Mouse (Mus musculus) forebrain, embryonic 10.5 days (tissue): ENCODE results near the gene Mrgpra9. TPM values are rescaled to one million over a fixed set of nuclear protein-coding genes. Genes with fewer than 3 reads are reported as not detected.
"Not testable (repeated sequence)": the region's sequence is repeated elsewhere in the genome, so short reads cannot be mapped to it uniquely, and the experiment has no call there.

Source experiments
- DNase-seq: peaks from one replicate; pipeline ENCODE4 v3.0.0-alpha.2; 2017; ENCODE audit warnings: low spot score; ENCODE audit errors: extremely low spot score
- H3K27ac ChIP-seq: fragments of 300-500 bp; sonication (generic); 2 replicates; pipeline ENCODE4 v1.5.1; 2016; ENCODE audit warnings: mild to moderate bottlenecking
- H3K27me3 ChIP-seq: fragments of 300-500 bp; sonication (generic); 2 replicates; pipeline ENCODE4 v1.6.1; 2016; ENCODE audit warnings: mild to moderate bottlenecking; ENCODE audit not compliant: poor library complexity, severe bottlenecking
- H3K36me3 ChIP-seq: fragments of 300-500 bp; sonication (generic); replicated peaks from 2 replicates; pipeline ENCODE4 v1.6.1; 2016; ENCODE audit warnings: mild to moderate bottlenecking, moderate library complexity
- H3K4me1 ChIP-seq: fragments of 300-500 bp; sonication (generic); 2 replicates; pipeline ENCODE4 v1.6.1; 2016
- H3K4me3 ChIP-seq: fragments of 300-500 bp; sonication (generic); 2 replicates; pipeline ENCODE4 v1.5.1; 2016; ENCODE audit warnings: mild to moderate bottlenecking, moderate library complexity
- H3K9me3 ChIP-seq: fragments of 300-500 bp; sonication (generic); 2 replicates; pipeline ENCODE4 v1.6.1; 2016; ENCODE audit warnings: mild to moderate bottlenecking, moderate library complexity
- WGBS: fragments of 180-500 bp; shearing (Covaris S2); methylation state at CpG from one replicate; pipeline ENCODE4 v1.1.7; 2016; 5-methylcytosine and 5-hydroxymethylcytosine counted together
- polyA plus RNA-seq: library from polyadenylated mRNA; unstranded; fragments of >200 nt; fragmentation: Nextera tagmentation; extraction: Ambion mirVana; gene quantifications from 2 replicates; pipeline ENCODE4 v1.2.1, GENCODE M21; 2016

Mrgpra9 gene
- not detected in 2 replicates for polyA plus RNA-seq

GRCm38 (mm10) chr7:47252770-47253169 lies at the start of gene Mrgpra9:
Mrgpra9 (minus strand) TSS chr7:47252848.
- 76% methylated on average over 1 of the region's 1 CpGs for WGBS
- no peak for DNase-seq
- Histone ChIP-seq H3K36me3 (no peaks in the 10 kb centered on the region), H3K9me3 (no peaks in the 10 kb centered on the region), H3K27me3 (no peaks in the 10 kb centered on the region), H3K4me3 (no peak within 1 kb of the TSS), H3K4me1 (no peaks in the 10 kb centered on the region), H3K27ac (no peak within 1 kb of the TSS)

- H3K27me3 ChIP-seq, DNase-seq, H3K4me3 ChIP-seq, H3K27ac ChIP-seq, H3K4me1 ChIP-seq, H3K36me3 ChIP-seq: not testable (repeated sequence)
- H3K9me3 ChIP-seq, result peaks cover 19% of the 10 kb centered on the region
Measured at GRCm38 (mm10) chr7:47299612-47300011, 47.0 kb upstream of the Mrgpra9 start.

DNA sequence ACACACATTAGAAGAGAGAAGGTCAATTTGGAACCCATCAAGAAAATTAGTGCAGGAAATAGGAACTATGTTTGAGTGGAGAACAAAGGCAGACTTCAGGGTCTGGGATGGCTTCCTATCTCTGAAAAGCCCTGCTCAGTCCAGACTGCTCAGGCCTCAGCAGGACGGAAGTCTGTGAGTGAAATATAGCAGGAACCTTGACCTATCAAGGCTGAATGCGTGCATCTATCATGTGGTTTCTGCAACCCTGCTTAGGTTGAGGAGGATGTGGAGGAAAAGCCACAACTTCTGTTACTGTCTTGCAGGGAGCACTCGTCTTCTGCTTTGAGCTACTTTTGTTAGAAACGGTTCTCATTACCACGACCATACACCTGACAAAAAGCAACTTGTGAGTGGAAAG lies 18.9 kb upstream of the Mrgpra9 start:
- H3K27me3 ChIP-seq, H3K27ac ChIP-seq, H3K4me3 ChIP-seq, H3K4me1 ChIP-seq, H3K9me3 ChIP-seq, H3K36me3 ChIP-seq, DNase-seq: not testable (repeated sequence)
- WGBS, result 88% methylated on average over 5 of the region's 5 CpGs

- 0 out of 2 replicates have a peak, but pooled peaks cover 1% of the 10 kb centered on the region for H3K9me3 ChIP-seq
- WGBS, result 61% methylated on average over 3 of the region's 3 CpGs
- no peaks in the 10 kb centered on the region for H3K4me1 ChIP-seq
- H3K27ac ChIP-seq, result no peak overlapping the region
- no peak overlapping the region for H3K4me3 ChIP-seq
- no peak for DNase-seq
- no peaks in the 10 kb centered on the region for H3K27me3 ChIP-seq
- H3K36me3 ChIP-seq, result no peaks in the 10 kb centered on the region
Measured at GRCm38 (mm10) chr7:47244658-47245057, 8.0 kb downstream of the Mrgpra9 start.

DNA sequence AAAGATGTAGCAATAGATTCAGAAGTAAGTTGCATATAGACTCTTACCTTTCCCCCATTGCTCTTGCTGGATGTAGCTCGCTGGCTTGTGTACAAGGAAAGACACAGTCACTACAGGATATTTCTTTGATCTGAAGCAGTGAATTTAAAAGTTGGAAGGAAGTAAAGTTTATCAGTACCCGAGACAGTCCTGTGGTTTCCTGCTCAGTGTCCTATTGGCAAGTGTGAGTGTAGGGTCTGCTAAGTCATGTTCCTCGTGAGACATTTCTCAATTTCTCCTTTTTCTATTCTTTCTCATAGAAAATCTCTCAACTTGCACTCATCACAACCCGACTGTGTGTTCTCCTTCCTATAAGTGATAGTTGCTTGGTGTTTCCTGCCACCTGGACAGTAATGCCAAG lies 47.8 kb downstream of the Mrgpra9 start, which contains the start of gene Mrgpra6:
Gene Mrgpra6, minus strand, starts transcription at position 91 of the 400 bp plus-strand sequence.
- Histone ChIP-seq H3K4me3 (no peak within 1 kb of the TSS), H3K36me3 (no peaks in the 10 kb centered on the region), H3K27me3 (no peaks in the 10 kb centered on the region), H3K27ac (no peak within 1 kb of the TSS), H3K9me3 (no peaks in the 10 kb centered on the region), H3K4me1 (no peaks in the 10 kb centered on the region)
- DNase-seq, result no peak
- 82% methylated on average over 4 of the region's 4 CpGs for WGBS

GRCm38 (mm10) chr7:47195271-47195670 lies 57.4 kb downstream of the Mrgpra9 start:
- WGBS, result 83% methylated on average over 1 of the region's 1 CpGs
- Histone ChIP-seq H3K27ac (no peak overlapping the region), H3K9me3 (peaks cover 7% of the 10 kb centered on the region; the same call in 1 of the 2 replicates), H3K4me1 (no peaks in the 10 kb centered on the region), H3K27me3 (no peaks in the 10 kb centered on the region), H3K36me3 (no peaks in the 10 kb centered on the region), H3K4me3 (no peak overlapping the region)
- DNase-seq, result no peak

Other genes with a start within 250 kb of the Mrgpra9 start
- 10.9 and 11.4 TPM in 2 replicates for gene Spty2d1, start 244.4 kb downstream of the Mrgpra9 start, polyA plus RNA-seq
- 9.8 and 10.5 TPM in 2 replicates for gene Tmem86a, start 202.2 kb downstream of the Mrgpra9 start, polyA plus RNA-seq
- 2.9 and 4.1 TPM in 2 replicates for gene Ptpn5, start 119.2 kb downstream of the Mrgpra9 start, polyA plus RNA-seq
- gene Mrgpra6, start 47.9 kb downstream of the Mrgpra9 start, polyA plus RNA-seq, result not detected in 2 replicates
- gene Mrgpra1, start 101.4 kb upstream of the Mrgpra9 start, polyA plus RNA-seq, result not detected in 2 replicates
- gene Mrgpra2a, start 199.3 kb upstream of the Mrgpra9 start, polyA plus RNA-seq, result not detected in 2 replicates